Mouse (Mus musculus) thymus, postnatal 10 days (tissue): ENCODE results near the gene Apol11a.
"Not testable (repeated sequence)": the region's sequence is repeated elsewhere in the genome, so short reads cannot be mapped to it uniquely, and the experiment has no call there.

ENCODE experiments used
- DNase-seq, 2 experiments: peaks; one replicate each; pipeline ENCODE4 v3.0.0; 2021; ENCODE audit warnings: low spot score in 2 of 2

The Apol11a gene

GRCm38 (mm10) chr15:77507966-77508365, at the start of gene Apol11a:
TSS of gene Apol11a (plus strand) at chr15:77508271.
- DNase-seq, result not testable (repeated sequence)

GRCm38 (mm10) chr15:77474699-77475390, 33.2 kb upstream of the Apol11a start:
- DNase-seq, result not testable (repeated sequence)

GRCm38 (mm10) chr15:77476693-77477092, 31.4 kb upstream of the Apol11a start, which contains the start of gene Apol10a:
TSS of gene Apol10a (plus strand) at chr15:77477047.
- not testable (repeated sequence) for DNase-seq

- no peak for DNase-seq
Measured at GRCm38 (mm10) chr15:77482140-77482794, 25.8 kb upstream of the Apol11a start.

- DNase-seq, result not testable (repeated sequence)
Measured at GRCm38 (mm10) chr15:77493181-77493580, 14.9 kb upstream of the Apol11a start.

GRCm38 (mm10) chr15:77494694-77495093, 13.4 kb upstream of the Apol11a start:
- DNase-seq, result not testable (repeated sequence)

- DNase-seq, result not testable (repeated sequence)
Measured at GRCm38 (mm10) chr15:77520596-77520995, 12.5 kb downstream of the Apol11a start.

- peak in 1 of 2 experiments; percentile 40 for DNase-seq
Measured at GRCm38 (mm10) chr15:77523186-77523843, 15.2 kb downstream of the Apol11a start.

- no peak for DNase-seq
Measured at GRCm38 (mm10) chr15:77533216-77533615, 25.1 kb downstream of the Apol11a start, which contains the start of gene Apol7c. TSS of gene Apol7c (minus strand) at chr15:77533316.

GRCm38 (mm10) chr15:77539221-77539620, 31.1 kb downstream of the Apol11a start:
- DNase-seq, result not testable (repeated sequence)

- DNase-seq, result no peak
Measured at GRCm38 (mm10) chr15:77561792-77562191, 53.7 kb downstream of the Apol11a start, which contains the start of gene 1700025B11Rik. TSS of gene 1700025B11Rik (minus strand) at chr15:77561892.

- DNase-seq, result no peak
Measured at GRCm38 (mm10) chr15:77563219-77563618, 55.1 kb downstream of the Apol11a start.
